Mouse (Mus musculus): ENCODE results near the gene Lamb2. TPM values are rescaled to one million over a fixed set of nuclear protein-coding genes. Genes with fewer than 3 reads are reported as not detected.

The Lamb2 gene
- total and polyA plus RNA-seq, 3 experiments: 0.58 to 0.84 TPM; not detected in 1

DNA sequence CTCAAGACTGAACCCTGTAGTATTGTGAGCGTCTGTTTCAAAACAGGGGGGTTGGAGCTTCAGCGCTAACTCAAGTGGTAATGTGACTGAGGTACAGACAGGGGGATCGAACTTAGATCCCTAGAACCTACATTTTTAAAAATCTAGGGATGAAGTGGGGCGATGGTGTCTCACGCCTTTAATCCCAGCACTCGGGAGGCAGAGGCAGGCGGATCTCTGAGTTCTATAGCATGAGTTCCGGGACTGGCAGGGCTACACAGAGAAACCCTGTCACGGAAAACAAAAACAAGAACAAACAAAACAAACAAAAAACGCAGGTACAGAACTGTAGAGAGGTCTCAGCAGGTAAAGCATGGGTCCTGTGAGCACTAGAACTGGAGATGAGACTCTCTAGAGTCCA lies 22.6 kb upstream of the Lamb2 start:
- H3K79me2 ChIP-seq (ENCODE audit: control insufficient read depth, insufficient read depth, low read length, poor library complexity): peaks cover 16% of the 10 kb centered on the region
- no peaks in the 10 kb centered on the region for H3K9me3 ChIP-seq (replicated peaks; ENCODE audit: insufficient read depth, low read length)
- DNase-seq (ENCODE audit: low read depth, low spot score): no peak
- no peaks in the 10 kb centered on the region for H3K27me3 ChIP-seq (ENCODE audit: control insufficient read depth in 1 of 2, insufficient read depth in 2 of 2, low read length in 2 of 2)
- peaks cover 0 to 46% of the 10 kb centered on the region in 2 experiments; a peak in 2 of 4 replicates for H3K36me3 ChIP-seq (ENCODE audit: control insufficient read depth in 1 of 2, insufficient read depth in 2 of 2, low read length in 2 of 2)
- peaks cover 29 to 63% of the 10 kb centered on the region in 2 experiments for H3K4me1 ChIP-seq (ENCODE audit: control insufficient read depth in 1 of 2, insufficient read depth in 2 of 2, low read length in 2 of 2)
- H3K9ac ChIP-seq (ENCODE audit: control insufficient read depth, low read depth, low read length, poor library complexity, severe bottlenecking): no peak overlapping the region
- no peak for TF ChIP-seq RCOR1 (IDR thresholded peaks at IDR 0.05; ENCODE audit: low read depth, low read length)
- no peak for TF ChIP-seq CHD1 (IDR thresholded peaks at IDR 0.05; ENCODE audit: low read depth, low read length)
- no peak for TF ChIP-seq TBP (IDR thresholded peaks at IDR 0.05; ENCODE audit: low read depth, low read length)
- TF ChIP-seq HCFC1 (IDR thresholded peaks at IDR 0.05; ENCODE audit: low read depth, low read length): no peak
- TF ChIP-seq USF1 (IDR thresholded peaks at IDR 0.05; ENCODE audit: low read depth, low read length): no peak
- H3K4me3 ChIP-seq (ENCODE audit: control insufficient read depth in 1 of 2, insufficient read depth in 1 of 2, low read depth in 2 of 2, low read length in 2 of 2): no peak overlapping the region
- peak overlapping the region; percentile 89 for H3K27ac ChIP-seq (ENCODE audit: control insufficient read depth, low read depth, low read length)

DNA sequence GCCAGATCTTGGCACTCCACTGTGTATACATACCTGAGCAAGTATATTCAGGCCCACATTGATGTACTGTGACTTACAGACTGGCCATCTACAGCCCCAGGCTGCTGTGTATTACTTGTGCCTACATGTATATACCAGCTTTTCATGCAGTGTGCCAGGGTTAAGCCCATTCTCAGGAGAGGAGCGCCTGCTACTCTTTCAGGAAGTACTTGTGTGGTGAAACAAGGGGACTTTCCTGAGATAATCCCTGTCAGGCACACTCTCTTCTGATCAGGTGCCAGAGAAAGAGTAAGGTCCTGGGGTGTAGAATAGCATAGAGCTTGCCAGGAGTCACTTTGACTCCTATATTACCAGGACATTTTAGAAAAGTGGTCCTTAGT lies 19.6 kb upstream of the Lamb2 start:
- no peaks in the 10 kb centered on the region for H3K27me3 ChIP-seq (ENCODE audit: control insufficient read depth in 1 of 2, insufficient read depth in 2 of 2, low read length in 2 of 2)
- no peak for DNase-seq (ENCODE audit: low read depth, low spot score)
- peaks cover 0 to 27% of the 10 kb centered on the region in 2 experiments; a peak in 2 of 4 replicates for H3K36me3 ChIP-seq (ENCODE audit: control insufficient read depth in 1 of 2, insufficient read depth in 2 of 2, low read length in 2 of 2)
- no peak for TF ChIP-seq USF2 (IDR thresholded peaks at IDR 0.05; ENCODE audit: borderline replicate concordance in 1 of 2, insufficient read depth in 1 of 2, low read depth in 1 of 2, low read length in 2 of 2)
- TF ChIP-seq EP300 (IDR thresholded peaks at IDR 0.05; ENCODE audit: low read depth in 1 of 2, low read length in 2 of 2): 0 out of 4 replicates have a peak, but pooled peaks of 1 of the 2 experiments have one; percentile 7
- no peak for TF ChIP-seq POLR2AphosphoS5 (IDR thresholded peaks at IDR 0.05; ENCODE audit: borderline replicate concordance, low read depth, low read length)
- TF ChIP-seq MYC (IDR thresholded peaks at IDR 0.05; ENCODE audit: low read depth, low read length): 0 out of 2 replicates have a peak, but pooled peaks have one; percentile 40
- no peak for TF ChIP-seq HCFC1 (IDR thresholded peaks at IDR 0.05; ENCODE audit: low read depth, low read length)
- TF ChIP-seq CHD1 (IDR thresholded peaks at IDR 0.05; ENCODE audit: low read depth, low read length): no peak
- no peak for TF ChIP-seq MYB (IDR thresholded peaks at IDR 0.05; ENCODE audit: low read depth, low read length)
- TF ChIP-seq MAX (IDR thresholded peaks at IDR 0.05; ENCODE audit: low read length): no peak
- TF ChIP-seq MAFK (IDR thresholded peaks at IDR 0.05; ENCODE audit: borderline replicate concordance, low read depth, low read length): no peak
- peak overlapping the region; percentile 74 for H3K27ac ChIP-seq (ENCODE audit: control insufficient read depth, low read depth, low read length)
- no peaks in the 10 kb centered on the region for H3K9me3 ChIP-seq (replicated peaks; ENCODE audit: insufficient read depth, low read length)
- H3K79me2 ChIP-seq (ENCODE audit: control insufficient read depth, insufficient read depth, low read length, poor library complexity): peaks cover 16% of the 10 kb centered on the region
- H3K4me3 ChIP-seq (ENCODE audit: control insufficient read depth in 1 of 2, insufficient read depth in 1 of 2, low read depth in 2 of 2, low read length in 2 of 2): peak overlapping the region; percentile 80 to 96
- peak overlapping the region; percentile 29 for H3K9ac ChIP-seq (ENCODE audit: control insufficient read depth, low read depth, low read length, poor library complexity, severe bottlenecking)
- H3K4me1 ChIP-seq (ENCODE audit: control insufficient read depth in 1 of 2, insufficient read depth in 2 of 2, low read length in 2 of 2): peaks cover 13 to 42% of the 10 kb centered on the region in 2 experiments

Measured in MEL (cell line).